Mouse (Mus musculus): ENCODE data around the gene D230025D16Rik.
"Not testable (repeated sequence)": the region's sequence is repeated elsewhere in the genome, so short reads cannot be mapped to it uniquely, and the experiment has no call there.

D230025D16Rik gene

DNA sequence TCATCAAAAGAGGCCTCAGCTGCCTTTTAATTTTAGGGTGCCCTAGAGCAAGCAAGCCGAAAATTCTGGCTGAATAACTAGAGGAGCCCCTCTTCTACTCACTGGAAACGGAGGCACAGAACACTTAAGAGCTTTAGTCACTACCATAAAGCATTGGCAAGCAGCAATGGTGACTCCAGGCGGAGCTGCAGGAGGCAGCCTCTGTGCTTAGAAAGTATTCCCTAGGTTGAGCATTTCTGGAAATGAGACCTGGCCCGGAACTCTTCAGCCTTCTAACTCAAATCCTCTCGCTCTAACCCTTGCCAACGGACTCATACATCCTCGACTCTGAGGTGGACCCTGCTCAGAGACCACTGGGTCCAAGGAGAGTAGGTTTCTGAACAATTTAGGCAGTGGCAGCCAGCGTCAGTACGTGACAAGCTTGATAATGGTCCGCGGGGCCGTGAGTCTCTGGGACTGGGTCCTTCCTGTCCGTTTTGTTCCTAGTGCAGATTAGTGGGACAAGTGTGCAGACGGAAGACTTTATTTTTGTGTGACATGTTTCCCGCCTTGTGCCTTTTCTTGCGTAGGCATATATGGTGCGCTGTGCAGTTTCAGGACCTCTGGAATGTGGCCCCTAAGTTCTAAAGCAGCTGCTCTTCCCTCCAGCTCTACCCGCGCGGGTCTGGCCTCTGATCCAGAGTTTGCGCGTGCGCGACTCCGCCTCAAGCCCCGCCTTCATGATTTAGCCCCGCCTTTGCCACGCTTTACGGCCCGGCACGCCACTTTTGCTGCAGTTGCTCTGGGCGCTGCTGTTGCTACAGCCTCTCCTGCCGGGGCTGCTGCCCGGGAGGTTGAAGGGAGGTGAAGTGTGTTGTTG is at the start of gene D230025D16Rik:
Gene D230025D16Rik, plus strand, starts transcription at position 733 of the 859 bp plus-strand sequence.
- DNase-seq (ENCODE audit: extremely low spot score, low read depth, low spot score) = peak; percentile 82

DNA sequence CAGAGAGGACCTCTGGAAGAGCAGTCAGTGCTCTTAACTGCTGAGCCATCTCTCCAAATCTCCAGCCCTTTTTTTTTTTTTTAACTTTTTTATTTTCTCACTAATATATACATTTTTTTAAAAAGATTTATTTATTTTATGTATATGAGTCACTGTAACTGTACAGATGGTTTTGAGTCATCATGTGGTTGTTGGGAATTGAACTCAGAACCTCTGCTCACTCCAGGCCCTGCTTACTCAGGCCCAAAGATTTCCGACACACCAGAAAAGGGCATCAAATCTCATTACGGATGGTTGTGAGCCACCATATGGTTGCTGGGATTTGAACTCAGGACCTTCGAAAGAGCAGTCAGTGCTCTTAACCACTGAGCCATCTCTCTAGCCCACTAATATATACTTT is 49.7 kb upstream of the D230025D16Rik start:
- DNase-seq (ENCODE audit: extremely low spot score, low read depth, low spot score) = not testable (repeated sequence)

DNA sequence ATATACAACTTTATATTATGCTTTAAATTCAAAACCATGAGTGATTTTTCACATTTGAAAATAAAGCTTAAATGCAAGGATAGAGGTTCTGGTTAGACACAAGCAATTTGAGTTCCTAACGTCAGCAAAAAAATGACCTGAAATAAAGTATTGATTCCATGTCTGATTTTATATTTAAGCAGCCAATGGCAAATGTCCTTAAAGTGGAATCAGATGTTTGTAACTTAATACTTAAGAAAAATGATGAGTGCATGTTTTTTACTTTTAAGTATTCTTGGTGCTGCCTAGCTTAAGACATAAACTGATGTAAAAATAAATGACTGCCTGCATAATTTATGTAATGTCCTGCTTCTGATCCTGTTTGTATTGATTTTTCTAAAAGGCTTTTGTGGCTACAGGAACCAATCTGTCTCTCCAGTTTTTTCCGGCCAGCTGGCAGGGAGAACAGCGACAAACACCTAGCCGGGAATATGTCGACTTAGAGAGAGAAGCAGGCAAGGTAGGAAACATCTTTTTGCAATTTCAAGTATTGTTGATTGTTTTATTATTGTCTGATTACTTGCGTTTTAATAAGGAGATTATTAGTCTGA is 46.6 kb upstream of the D230025D16Rik start:
- DNase-seq (ENCODE audit: extremely low spot score, low read depth, low spot score) = no peak

DNA sequence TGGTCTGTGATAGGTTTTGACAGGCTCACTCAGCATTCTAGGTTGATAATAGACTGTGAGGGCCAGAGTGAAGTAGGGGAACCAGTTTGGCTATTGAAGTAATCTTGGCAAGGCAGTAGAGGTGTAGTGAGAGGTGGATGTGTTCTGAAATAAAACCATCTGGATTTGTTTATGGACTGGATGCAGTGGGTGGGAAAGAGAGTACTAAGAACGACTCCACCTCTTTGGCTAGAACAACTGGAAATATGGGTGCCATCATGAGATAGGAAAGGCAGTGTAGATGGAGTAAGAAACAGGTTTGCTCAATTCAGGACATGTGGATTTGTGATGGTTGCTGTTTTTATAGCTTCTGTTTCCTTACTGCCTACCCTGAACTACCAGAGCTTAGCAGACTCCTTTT is 42.7 kb upstream of the D230025D16Rik start:
- no peak for DNase-seq (ENCODE audit: extremely low spot score, low read depth, low spot score)

DNA sequence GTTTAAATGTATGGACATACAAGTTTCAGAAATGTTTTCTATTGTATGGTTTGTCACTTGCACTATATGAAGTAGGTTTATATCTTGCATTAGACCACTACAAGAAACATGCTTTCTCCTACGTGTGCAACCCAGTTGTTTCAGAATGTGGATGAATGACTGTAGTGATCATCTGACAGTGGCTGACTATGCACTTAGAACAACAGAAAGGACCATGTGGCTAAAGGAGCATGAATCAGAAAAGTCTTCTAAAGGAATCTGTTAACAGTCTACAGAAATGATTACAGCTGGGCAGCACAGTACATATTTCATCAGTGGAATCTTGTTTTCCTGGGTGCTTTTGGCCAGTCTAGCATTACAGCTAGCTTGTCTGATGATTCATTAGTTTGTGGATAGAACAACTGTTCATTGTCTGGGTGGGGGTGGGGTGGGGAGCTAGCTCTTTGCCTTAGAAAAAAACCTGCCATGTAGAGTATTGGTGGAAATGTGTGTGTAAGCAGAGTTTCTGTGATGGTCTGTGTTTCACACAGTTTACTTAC is 38.4 kb upstream of the D230025D16Rik start:
- DNase-seq (ENCODE audit: extremely low spot score, low read depth, low spot score) = no peak

DNA sequence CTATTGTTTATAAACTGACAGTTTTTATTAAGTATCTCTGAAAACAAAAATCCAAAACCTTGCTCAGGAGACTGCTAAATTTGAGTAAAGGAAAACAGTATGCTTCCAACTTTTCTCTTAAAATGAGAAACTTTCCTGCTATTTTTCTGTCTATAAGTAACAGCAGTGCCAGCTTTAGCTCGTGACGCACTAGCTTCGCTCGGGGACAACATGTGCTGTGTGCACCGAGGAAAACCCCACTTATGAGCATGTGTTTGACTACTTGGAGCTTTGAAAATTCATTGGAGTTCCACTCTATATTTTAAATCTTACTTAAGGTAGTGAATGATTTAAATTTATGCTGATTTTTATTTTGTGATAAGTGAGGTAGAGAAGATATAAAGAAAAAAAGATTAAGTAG is 32.8 kb upstream of the D230025D16Rik start:
- no peak for DNase-seq (ENCODE audit: extremely low spot score, low read depth, low spot score)

DNA sequence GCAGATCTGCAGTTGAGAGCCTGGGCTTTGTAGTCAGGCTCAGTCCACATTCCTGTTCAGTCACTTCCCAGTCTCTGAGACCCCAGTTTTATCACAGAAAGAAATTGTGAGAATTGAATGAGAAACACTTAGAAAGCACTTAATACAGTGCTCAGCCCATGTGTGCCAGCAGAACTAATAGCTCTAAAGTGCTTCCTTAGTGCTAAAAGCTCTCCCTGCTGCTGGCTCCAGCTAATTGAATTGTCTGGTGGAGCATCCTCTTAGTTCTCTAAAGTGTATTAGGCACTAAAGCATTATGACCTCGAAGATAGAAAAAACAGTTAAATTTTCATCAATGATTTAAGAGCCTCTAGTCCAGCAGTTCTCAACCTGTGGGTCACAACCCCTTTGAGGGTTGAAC is 19.2 kb upstream of the D230025D16Rik start:
- no peak for DNase-seq (ENCODE audit: extremely low spot score, low read depth, low spot score)

DNA sequence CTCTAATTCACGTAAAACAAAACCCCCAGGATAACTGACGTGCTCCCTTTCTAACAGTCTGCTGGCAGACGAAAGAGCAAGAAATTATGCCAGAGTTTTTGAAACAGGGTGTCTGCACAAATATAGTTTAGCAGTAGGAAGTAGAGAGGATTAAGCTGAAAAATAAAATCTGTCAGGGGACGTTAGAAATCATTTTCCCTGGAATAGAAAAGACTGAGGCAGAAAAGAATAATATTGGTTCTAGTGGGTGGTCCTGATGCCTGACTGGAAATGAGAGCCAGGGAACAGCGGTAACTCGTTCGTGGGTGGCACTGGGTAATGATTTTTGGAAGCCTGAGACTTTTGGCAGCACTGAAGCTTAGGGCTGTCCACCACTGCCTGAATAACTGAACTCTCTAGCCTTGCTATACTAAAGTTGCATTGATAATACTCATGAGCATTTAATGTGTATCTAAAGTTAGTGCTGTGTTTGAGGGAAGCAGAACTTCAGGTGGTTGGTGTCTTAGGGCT is 18.1 kb upstream of the D230025D16Rik start:
- DNase-seq (ENCODE audit: extremely low spot score, low read depth, low spot score) = no peak

DNA sequence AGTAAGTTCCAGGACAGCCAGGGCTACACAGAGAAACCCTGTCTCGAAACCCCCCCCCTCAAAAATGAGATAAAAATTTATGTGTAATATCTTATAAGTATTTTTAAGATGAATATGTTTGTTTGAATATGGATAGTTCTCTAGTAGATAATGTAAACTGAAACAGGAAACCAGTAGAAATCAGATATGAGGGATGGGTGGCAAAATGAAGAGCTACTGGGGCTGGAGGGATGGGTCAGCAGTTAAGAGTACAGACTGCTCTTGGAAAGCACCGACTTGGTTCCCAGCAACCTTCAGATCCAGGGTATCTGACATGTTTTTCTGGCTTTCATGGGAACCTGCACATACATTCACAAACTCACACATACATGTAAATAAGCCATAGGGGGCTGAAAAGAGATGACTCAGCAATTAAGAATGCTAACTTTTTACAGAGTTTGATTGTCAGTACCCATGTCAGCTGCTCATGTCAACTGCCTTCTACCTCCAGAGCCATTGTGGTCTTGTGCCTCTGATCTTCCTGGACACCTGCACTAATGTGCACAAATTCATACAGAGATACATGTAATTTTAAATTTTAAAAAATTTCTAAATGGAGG is 17.2 kb upstream of the D230025D16Rik start:
- DNase-seq (ENCODE audit: extremely low spot score, low read depth, low spot score) = no peak

DNA sequence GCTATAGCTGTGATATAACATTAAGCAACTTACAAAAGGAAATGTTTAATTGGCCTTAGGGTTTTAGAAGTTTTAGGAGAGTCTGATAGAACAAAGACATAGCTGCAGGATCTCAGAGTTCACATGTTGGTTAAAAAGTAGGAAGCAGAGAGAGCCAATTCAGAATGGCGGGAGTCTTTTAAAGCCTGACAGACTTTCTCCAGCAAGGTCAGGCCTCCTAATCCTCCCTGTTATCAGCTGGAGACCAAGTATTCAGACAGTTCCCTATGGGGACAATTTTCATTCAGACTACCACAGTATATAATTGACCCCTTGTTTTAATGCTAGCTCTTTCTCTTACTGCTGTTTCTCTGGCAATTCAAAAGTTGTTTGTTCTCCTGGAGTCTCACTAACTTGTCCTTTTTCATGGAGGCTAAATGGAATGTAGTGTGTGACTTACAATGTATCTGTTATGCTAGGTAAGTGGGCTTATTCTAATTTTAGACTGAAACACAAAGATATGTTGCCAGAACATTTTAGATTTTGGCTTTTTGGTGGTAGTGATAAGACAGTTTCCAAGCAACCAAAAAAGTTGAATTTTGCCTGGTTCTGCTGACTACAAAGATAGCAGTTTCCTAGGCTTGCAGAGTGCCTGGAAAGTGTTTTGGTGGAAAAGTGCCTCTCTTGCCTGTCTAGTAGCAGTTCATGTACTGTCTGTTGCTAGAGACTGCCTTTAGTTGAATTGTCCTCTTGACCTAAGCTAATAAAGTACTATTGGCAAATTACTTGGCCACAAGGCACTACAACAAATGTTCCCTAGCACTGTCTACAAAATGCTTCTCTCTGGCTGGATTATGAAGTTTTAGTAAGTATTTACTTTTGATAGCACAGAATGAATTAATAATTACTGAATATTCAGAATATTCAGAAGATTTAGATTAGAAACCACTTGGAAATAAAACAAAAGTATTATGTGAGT is 15.5 kb upstream of the D230025D16Rik start:
- DNase-seq (ENCODE audit: extremely low spot score, low read depth, low spot score) = no peak

DNA sequence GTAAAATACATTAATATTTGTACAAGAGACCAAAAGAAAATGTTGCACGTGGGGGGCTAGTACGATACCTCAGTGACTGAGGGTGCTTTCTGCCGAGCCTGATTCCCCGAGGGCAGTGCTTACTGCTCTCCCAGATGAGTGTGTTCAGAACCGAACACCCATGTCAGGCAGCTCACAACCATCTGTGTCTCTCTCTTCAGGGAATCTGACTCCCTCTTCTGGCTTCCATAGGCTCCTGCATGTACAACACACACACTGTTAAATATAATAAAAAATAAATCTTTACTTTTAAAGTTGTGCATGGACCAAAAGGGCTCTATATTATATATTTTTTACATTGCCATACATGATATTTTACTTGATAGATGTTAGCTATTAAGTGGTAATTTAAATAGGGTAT is 10.8 kb upstream of the D230025D16Rik start:
- no peak for DNase-seq (ENCODE audit: extremely low spot score, low read depth, low spot score)

DNA sequence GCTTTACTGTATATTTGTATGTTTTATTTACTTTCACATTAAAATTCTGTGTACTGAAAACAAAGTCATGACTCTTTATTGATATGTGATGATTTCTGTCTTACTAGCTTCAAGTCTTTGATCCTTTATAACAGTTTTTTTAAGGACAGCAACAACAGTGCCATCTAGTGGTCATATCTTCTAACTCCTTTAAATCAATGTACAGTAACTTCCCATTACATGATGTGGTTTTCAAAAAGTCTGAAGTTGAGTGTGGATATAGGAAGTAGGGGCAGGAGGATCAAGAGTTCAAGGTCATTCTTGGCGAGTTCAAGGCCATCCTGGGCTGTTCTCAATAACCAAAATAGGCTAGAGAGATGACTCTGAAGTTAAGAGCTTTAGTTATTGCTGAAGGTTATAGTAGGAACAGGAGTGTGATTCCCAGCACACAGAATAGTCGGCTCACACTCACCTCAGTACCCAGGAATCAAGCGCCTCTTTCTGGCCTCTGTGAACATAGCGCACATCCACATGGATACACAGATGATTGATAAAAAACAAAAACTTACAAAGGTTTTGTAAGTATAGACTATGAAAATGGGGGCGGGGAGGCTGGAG is 6.9 kb upstream of the D230025D16Rik start:
- peak; percentile 46 for DNase-seq (ENCODE audit: extremely low spot score, low read depth, low spot score)

DNA sequence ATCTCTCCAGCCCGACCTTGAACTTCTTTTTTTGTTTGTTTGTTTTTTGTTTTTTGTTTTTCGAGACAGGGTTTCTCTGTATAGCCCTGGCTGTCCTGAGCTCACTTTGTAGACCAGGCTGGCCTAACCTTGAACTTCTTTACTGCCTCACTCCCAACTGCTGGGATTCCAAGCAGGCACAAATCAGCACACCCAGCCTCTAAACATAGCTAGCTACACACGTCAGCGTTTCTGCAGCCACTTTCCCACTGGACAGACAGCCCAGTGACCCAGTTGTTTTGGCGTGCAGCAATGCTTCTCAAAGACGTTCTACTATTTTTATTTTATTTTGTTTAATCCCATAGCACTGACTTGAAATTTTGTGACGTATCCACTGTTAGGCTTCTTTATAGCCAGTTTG is 1.1 kb upstream of the D230025D16Rik start:
- no peak for DNase-seq (ENCODE audit: extremely low spot score, low read depth, low spot score)

DNA sequence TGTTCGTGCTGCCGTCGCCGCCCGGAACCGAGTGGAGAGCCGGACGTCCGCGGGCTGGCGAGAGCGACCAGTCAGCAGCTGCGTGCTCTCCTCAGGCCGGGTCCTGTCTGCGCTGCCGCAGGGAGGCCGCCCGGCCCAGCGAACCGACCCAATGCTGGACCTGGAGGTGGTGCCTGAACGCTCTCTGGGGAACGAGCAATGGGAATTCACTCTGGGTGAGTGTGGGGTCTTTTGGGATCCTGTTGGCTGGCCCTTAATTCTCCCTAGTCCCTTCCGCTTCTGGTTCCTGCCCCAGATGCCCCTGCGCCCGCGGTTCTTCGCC is 288 bp downstream of the D230025D16Rik start:
- no peak for DNase-seq (ENCODE audit: extremely low spot score, low read depth, low spot score)

DNA sequence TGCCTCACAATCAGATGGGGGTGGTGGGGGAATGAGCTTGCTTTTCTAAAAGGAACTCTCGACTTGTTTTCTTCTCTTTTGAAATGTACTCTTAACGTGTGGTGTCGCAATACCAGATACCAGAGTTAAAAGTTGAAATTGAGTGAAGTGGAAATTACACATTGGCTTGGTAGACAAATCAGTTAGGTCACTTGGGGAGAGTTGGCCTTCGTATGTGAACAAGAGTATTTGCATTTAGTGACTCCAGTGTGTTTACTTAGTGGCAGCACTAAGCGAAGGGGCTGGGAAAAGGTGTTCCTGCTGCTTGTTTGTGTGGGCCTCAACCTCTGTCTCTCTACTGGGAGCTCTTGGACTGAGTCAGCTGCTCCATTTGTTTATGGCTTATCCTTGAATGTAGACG is 972 bp downstream of the D230025D16Rik start:
- no peak for DNase-seq (ENCODE audit: extremely low spot score, low read depth, low spot score)

DNA sequence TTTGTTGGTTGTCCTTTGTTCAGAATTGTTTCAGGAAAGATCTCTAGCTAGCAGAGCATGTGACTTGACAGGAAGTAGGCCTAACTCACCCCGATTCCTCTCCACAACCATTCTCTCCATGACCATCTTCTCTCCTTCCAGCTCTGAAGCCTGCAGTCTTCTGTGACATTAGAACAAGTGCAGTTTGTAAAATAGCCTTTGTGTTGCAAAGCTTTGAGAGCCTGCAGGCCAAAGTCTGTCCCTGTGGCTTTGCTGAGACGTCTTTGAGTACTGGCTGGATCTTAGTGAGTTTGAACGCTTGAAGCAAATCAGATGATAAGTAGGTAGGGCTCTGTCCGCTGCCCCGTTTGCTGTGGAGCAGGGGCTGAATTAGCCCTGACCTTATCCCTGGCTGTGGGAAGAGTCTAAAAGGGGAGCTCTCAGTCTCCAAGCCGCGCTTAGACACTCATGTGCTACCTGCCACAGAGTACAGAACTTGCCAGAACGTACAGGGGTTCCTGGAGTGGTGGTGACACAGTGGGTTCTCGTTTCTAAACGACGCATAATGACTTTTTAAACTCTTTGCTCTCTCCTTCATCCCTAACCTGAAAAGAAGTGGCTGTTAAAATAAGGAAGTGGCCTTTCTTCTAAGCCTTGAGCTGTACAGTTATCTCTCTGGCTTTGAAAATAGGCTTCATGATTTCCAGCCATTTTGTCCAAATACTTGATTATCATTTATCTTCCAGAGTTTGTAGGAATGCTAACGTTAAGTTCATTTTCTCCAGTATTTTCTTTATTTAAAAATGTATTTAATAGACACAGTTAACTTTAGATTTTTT is 6.8 kb downstream of the D230025D16Rik start:
- DNase-seq (ENCODE audit: extremely low spot score, low read depth, low spot score) = no peak

DNA sequence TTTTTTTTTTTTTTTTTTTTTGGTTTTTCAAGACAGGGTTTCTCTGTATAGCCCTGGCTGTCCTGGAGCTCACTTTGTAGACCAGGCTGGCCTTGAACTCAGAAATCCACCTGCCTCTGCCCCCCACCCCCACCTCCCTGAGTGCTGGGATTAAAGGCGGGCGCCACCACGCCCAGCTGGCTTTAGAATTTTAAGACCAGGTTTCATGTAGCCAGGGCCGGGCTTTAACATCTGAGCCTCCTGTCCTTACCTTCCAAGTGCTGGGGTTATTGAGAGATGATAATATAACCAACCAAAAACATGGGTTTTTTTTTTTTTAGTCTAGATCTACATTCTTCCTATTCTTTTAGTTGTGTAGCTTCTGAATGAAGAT is 7.4 kb downstream of the D230025D16Rik start:
- not testable (repeated sequence) for DNase-seq (ENCODE audit: extremely low spot score, low read depth, low spot score)

DNA sequence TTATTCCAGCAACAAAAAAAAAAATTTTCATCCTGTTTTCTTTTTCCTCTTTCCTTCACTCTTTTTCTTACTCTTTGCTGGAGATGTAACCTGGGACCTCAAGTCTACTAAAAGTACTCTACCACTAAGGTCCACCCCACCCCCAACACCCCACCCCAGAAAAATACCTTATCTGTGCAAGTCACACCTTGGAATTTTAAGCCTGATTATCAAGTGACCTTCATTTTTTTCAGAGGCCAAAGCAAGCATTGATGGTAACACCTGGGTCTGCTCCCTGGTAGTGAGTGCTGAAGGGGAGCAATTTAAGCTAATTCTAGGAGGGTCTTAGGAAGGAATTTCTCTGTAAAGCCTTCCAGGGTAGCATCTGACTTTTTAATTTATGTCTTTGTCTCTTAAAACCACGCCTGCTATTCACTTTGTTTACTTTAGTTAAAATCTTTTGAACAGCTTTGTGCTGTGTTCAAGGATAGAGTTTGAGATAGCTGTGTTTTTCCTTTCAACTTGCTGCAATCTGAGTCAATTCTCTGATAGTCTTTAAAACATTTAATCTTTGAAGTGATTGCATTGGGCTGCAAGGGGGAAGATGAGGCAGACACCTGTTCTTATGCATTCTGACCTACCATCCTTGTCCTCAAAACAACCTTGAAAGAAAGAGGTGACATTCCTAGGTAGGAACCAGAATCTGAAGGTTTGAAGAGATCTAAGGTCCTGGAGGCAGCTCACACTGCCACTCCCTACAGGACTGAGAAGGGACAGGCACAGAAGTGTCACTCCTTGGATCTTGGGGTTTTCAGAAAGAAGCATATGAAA is 8.4 kb downstream of the D230025D16Rik start:
- no peak for DNase-seq (ENCODE audit: extremely low spot score, low read depth, low spot score)

DNA sequence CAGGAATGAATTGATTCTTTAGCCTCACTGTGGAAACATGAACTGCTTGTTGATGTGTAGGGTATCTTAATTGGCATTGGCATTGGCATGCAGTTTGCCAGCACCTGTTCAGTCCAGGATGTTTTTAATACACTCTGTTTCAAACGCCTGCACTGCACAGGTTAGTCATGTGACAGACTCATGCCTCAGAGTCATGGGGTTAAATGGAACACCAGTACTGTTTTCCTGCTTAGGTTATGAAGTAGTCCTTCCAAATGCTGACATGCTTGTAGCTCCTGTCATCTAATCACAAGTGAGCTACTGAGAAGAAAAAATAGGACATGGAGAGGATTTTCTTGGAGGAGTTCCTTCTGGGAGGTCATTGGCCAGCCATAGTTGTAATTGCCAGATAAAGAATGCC is 10.3 kb downstream of the D230025D16Rik start:
- no peak for DNase-seq (ENCODE audit: extremely low spot score, low read depth, low spot score)
